Mouse (Mus musculus): ENCODE measurements around the gene Lipa. TPM values are rescaled to one million over a fixed set of nuclear protein-coding genes. Genes with fewer than 3 reads are reported as not detected.

The Lipa gene
- polyA plus RNA-seq, 1 experiment, result 8.8 TPM

DNA sequence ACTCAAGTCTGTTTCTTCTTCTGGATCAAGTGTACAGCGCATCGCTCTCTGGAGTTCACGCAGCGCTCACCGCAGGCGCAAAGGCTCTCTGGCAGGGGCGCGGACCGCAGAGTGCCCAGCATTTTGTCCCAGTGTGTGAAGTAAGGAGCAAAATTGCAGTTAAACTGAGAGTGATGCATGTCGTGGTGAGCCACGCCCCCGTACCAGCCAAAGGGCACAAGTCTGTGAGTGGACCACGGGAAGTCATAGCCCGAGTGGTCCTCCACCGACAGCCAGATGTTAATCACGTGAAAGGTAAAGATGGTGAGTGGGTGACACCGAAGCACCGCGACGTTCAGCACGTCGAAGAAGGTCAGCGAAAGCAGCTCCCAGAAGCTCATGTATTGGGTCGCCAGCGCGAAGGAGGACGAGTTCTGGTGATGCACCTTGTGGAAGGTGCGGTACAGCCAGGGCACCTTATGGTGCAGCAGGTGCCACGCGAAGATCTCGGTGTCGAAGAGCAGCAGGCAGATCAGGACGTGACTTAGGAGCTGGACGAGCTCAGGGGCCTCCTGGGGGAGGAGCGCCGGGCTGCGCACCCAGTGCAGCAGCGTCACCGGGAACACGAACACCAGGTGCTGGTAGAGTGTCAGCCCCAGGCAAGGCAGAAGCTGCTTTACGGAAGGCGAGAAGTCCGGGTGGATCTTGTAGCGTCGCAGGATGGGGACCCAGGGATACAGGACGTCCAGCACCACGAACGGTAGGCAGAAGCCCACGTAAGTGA is 52.9 kb downstream of the Lipa start:
- no peaks in the 10 kb centered on the region for H3K36me3 ChIP-seq (ENCODE audit: control insufficient read depth, insufficient read depth)
- no peaks in the 10 kb centered on the region for H3K79me2 ChIP-seq (ENCODE audit: control insufficient read depth, insufficient read depth)
- no peaks in the 10 kb centered on the region for H3K79me3 ChIP-seq (ENCODE audit: low read depth)
- H3K27me3 ChIP-seq (ENCODE audit: control insufficient read depth, insufficient read depth, insufficient read length), result no peaks in the 10 kb centered on the region
- peak overlapping the region; percentile 15 for H3K4me3 ChIP-seq (ENCODE audit: insufficient read depth, poor library complexity, severe bottlenecking)
- peak overlapping the region; percentile 40 for H3ac ChIP-seq (ENCODE audit: control insufficient read depth, insufficient read length, low read depth)
- no peak for TF ChIP-seq FOSL1 (IDR thresholded peaks at IDR 0.05; ENCODE audit: insufficient read depth, low read length, poor library complexity, severe bottlenecking)
- TF ChIP-seq CEBPB (IDR thresholded peaks at IDR 0.05; ENCODE audit: low read depth), result no peak
- TF ChIP-seq CTCF (IDR thresholded peaks at IDR 0.05; ENCODE audit: control insufficient read depth, insufficient read depth, insufficient read length), result no peak
- no peak for TF ChIP-seq MYOD1 (IDR thresholded peaks at IDR 0.05; ENCODE audit: control insufficient read depth, insufficient read length, low read depth)
- no peak for TF ChIP-seq MYOG (IDR thresholded peaks at IDR 0.05; ENCODE audit: control insufficient read depth, extremely low read depth, insufficient read length)
- no peak for TF ChIP-seq MAX (IDR thresholded peaks at IDR 0.05)
- no peak for TF ChIP-seq USF1 (IDR thresholded peaks at IDR 0.05; ENCODE audit: low read depth)

DNA sequence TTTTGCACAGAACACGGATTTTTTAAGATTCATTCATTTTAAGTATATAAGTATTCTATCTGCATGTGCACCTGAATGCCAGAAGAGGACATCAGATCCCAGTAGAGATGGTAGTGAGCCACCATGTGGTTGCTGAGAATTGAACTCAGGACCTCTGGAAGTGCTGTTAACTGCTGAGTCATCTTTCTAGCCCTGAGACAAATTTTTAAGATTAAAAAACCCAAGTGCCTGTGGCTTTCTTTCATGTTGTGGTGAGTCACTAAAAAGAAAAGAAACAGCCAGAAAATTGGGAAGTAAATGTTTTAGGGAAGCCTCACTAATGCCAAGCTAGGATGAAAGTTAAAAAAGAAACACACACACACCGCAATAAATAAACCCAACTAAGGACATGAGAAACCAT is 55.6 kb downstream of the Lipa start:
- H3K4me3 ChIP-seq (ENCODE audit: insufficient read depth, poor library complexity, severe bottlenecking), result no peak overlapping the region
- no peaks in the 10 kb centered on the region for H3K27me3 ChIP-seq (ENCODE audit: control insufficient read depth, insufficient read depth, insufficient read length)
- H3ac ChIP-seq (ENCODE audit: control insufficient read depth, insufficient read length, low read depth), result no peak overlapping the region
- no peaks in the 10 kb centered on the region for H3K79me3 ChIP-seq (ENCODE audit: low read depth)
- TF ChIP-seq MYOG (IDR thresholded peaks at IDR 0.05; ENCODE audit: control insufficient read depth, extremely low read depth, insufficient read length), result no peak
- no peak for TF ChIP-seq CTCF (IDR thresholded peaks at IDR 0.05; ENCODE audit: control insufficient read depth, insufficient read depth, insufficient read length)
- no peak for TF ChIP-seq MAX (IDR thresholded peaks at IDR 0.05)
- TF ChIP-seq MYOD1 (IDR thresholded peaks at IDR 0.05; ENCODE audit: control insufficient read depth, insufficient read length, low read depth), result no peak
- TF ChIP-seq FOSL1 (IDR thresholded peaks at IDR 0.05; ENCODE audit: insufficient read depth, low read length, poor library complexity, severe bottlenecking), result no peak
- TF ChIP-seq USF1 (IDR thresholded peaks at IDR 0.05; ENCODE audit: low read depth), result no peak
- no peak for TF ChIP-seq CEBPB (IDR thresholded peaks at IDR 0.05; ENCODE audit: low read depth)
- no peaks in the 10 kb centered on the region for H3K36me3 ChIP-seq (ENCODE audit: control insufficient read depth, insufficient read depth)
- H3K79me2 ChIP-seq (ENCODE audit: control insufficient read depth, insufficient read depth), result no peaks in the 10 kb centered on the region

DNA sequence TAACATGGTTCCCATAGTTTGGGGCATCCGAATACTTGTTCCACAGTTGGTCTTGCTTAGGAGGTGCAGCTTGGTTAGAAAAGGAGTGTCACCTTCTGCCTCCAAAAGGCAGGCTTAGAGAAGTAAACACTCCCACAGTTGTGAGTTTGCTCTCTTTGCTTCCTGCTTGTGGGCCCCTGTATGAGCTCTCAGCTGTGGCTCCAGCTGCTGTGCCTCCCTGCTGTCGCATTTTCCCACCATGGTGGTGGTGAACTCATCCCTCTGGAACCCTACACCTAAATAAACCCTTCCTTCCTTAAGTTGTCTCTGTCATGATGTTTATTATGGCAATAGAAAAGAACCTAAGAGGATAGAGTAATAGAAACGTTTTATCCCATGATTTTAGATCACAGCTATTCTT is 58.5 kb downstream of the Lipa start:
- Histone ChIP-seq H3K27me3 (ENCODE audit: control insufficient read depth, insufficient read depth, insufficient read length) (no peaks in the 10 kb centered on the region), H3K79me3 (ENCODE audit: low read depth) (no peaks in the 10 kb centered on the region), H3K79me2 (ENCODE audit: control insufficient read depth, insufficient read depth) (no peaks in the 10 kb centered on the region), H3K36me3 (ENCODE audit: control insufficient read depth, insufficient read depth) (no peaks in the 10 kb centered on the region), H3ac (ENCODE audit: control insufficient read depth, insufficient read length, low read depth) (no peak overlapping the region), H3K4me3 (ENCODE audit: insufficient read depth, poor library complexity, severe bottlenecking) (no peak overlapping the region)
- TF ChIP-seq FOSL1 (IDR thresholded peaks at IDR 0.05; ENCODE audit: insufficient read depth, low read length, poor library complexity, severe bottlenecking) (no peak), CTCF (IDR thresholded peaks at IDR 0.05; ENCODE audit: control insufficient read depth, insufficient read depth, insufficient read length) (no peak), USF1 (IDR thresholded peaks at IDR 0.05; ENCODE audit: low read depth) (no peak), MYOG (IDR thresholded peaks at IDR 0.05; ENCODE audit: control insufficient read depth, extremely low read depth, insufficient read length) (no peak), CEBPB (IDR thresholded peaks at IDR 0.05; ENCODE audit: low read depth) (no peak), MYOD1 (IDR thresholded peaks at IDR 0.05; ENCODE audit: control insufficient read depth, insufficient read length, low read depth) (no peak), MAX (IDR thresholded peaks at IDR 0.05) (no peak)

DNA sequence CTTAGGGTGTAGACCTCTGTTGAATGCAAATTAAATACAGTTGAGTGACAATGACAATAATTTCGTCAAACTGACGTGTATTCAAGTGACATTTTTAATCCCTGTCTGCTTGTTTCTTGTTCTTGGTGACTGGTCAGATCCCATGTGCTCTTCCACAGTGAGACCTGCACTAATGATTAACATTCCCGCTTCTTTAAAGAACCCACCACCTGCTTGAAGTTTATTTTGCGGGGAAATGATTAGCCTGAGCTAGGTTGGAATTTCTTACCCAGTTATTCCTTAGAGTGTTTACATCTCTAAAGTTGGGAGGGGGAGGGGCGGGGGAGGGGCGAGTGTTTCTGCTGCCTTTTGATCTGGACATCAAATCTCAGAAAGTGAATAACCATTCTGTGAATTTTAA is 59.1 kb downstream of the Lipa start:
- Histone ChIP-seq H3K27me3 (ENCODE audit: control insufficient read depth, insufficient read depth, insufficient read length) (no peaks in the 10 kb centered on the region), H3ac (ENCODE audit: control insufficient read depth, insufficient read length, low read depth) (no peak overlapping the region), H3K36me3 (ENCODE audit: control insufficient read depth, insufficient read depth) (no peaks in the 10 kb centered on the region), H3K4me3 (ENCODE audit: insufficient read depth, poor library complexity, severe bottlenecking) (no peak overlapping the region), H3K79me2 (ENCODE audit: control insufficient read depth, insufficient read depth) (no peaks in the 10 kb centered on the region), H3K79me3 (ENCODE audit: low read depth) (no peaks in the 10 kb centered on the region)
- TF ChIP-seq FOSL1 (IDR thresholded peaks at IDR 0.05; ENCODE audit: insufficient read depth, low read length, poor library complexity, severe bottlenecking) (no peak), MYOD1 (IDR thresholded peaks at IDR 0.05; ENCODE audit: control insufficient read depth, insufficient read length, low read depth) (no peak), MYOG (IDR thresholded peaks at IDR 0.05; ENCODE audit: control insufficient read depth, extremely low read depth, insufficient read length) (no peak), MAX (IDR thresholded peaks at IDR 0.05) (no peak), CTCF (IDR thresholded peaks at IDR 0.05; ENCODE audit: control insufficient read depth, insufficient read depth, insufficient read length) (no peak), CEBPB (IDR thresholded peaks at IDR 0.05; ENCODE audit: low read depth) (no peak), USF1 (IDR thresholded peaks at IDR 0.05; ENCODE audit: low read depth) (no peak)

DNA sequence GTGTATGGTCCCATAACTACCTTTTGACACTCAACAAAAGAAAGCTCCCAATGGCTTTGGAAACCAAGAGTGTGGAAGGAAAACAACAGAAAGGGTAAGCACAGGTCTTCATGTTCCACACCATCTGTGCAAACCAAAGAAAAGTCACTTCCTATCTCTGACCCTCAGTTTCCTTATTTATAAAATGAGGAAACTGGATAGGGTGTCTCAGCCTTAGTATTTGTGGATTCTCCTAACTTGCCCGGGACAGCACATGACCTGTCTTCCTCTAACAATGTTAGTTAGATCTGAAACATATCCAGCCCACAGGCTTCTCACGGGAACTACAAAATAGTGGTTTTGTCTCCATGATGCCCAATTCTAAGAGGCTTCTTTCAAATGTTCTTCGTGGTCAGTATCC is 62.8 kb downstream of the Lipa start:
- H3K4me3 ChIP-seq (ENCODE audit: insufficient read depth, poor library complexity, severe bottlenecking), result no peak overlapping the region
- H3K79me3 ChIP-seq (ENCODE audit: low read depth), result no peaks in the 10 kb centered on the region
- H3ac ChIP-seq (ENCODE audit: control insufficient read depth, insufficient read length, low read depth), result no peak overlapping the region
- H3K36me3 ChIP-seq (ENCODE audit: control insufficient read depth, insufficient read depth), result no peaks in the 10 kb centered on the region
- H3K27me3 ChIP-seq (ENCODE audit: control insufficient read depth, insufficient read depth, insufficient read length), result no peaks in the 10 kb centered on the region
- TF ChIP-seq MYOD1 (IDR thresholded peaks at IDR 0.05; ENCODE audit: control insufficient read depth, insufficient read length, low read depth) (no peak), USF1 (IDR thresholded peaks at IDR 0.05; ENCODE audit: low read depth) (no peak), FOSL1 (IDR thresholded peaks at IDR 0.05; ENCODE audit: insufficient read depth, low read length, poor library complexity, severe bottlenecking) (no peak), CTCF (IDR thresholded peaks at IDR 0.05; ENCODE audit: control insufficient read depth, insufficient read depth, insufficient read length) (no peak), CEBPB (IDR thresholded peaks at IDR 0.05; ENCODE audit: low read depth) (no peak), MAX (IDR thresholded peaks at IDR 0.05) (no peak)
- H3K79me2 ChIP-seq (ENCODE audit: control insufficient read depth, insufficient read depth), result no peaks in the 10 kb centered on the region
